Mouse (Mus musculus) small intestine, adult 10 weeks (tissue): Measurements from ENCODE around the gene Hnf1a. TPM values are rescaled to one million over a fixed set of nuclear protein-coding genes. Genes with fewer than 3 reads are reported as not detected.

Experiments
- polyA plus RNA-seq: library from polyadenylated mRNA; stranded (reverse); fragments of 350-450 nt; fragmentation: Illumina TruSeq; extraction: RNeasy Lipid Tissue Mini Kit (QIAGEN cat#74804); gene quantifications from one replicate; pipeline ENCODE4 v1.2.3, GENCODE M21; 2014; ENCODE audit warnings: low replicate concordance

Hnf1a gene
- not detected for polyA plus RNA-seq

DNA sequence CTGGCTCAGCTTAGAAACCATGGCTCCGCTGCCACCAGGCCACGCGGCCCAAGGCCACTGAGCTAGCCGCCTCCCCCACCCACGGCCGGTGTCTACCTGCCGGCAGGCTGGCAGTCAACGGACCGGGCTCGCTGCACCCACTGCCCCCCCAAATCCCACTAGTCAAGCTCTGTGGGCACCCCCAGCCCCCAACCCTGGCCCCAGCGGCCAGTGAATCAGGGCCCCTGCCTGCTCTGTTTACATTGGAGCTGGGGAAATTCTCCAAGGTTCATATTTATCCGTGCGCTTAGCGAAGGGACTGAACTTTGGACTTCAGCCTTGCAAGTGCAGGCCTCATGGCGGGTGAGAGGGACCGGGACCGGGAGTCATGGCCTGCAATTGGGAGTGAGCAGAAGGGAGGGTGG lies at the start of gene Hnf1a:
Gene Hnf1a, minus strand, starts transcription at position 271 of the 404 bp plus-strand sequence.

DNA sequence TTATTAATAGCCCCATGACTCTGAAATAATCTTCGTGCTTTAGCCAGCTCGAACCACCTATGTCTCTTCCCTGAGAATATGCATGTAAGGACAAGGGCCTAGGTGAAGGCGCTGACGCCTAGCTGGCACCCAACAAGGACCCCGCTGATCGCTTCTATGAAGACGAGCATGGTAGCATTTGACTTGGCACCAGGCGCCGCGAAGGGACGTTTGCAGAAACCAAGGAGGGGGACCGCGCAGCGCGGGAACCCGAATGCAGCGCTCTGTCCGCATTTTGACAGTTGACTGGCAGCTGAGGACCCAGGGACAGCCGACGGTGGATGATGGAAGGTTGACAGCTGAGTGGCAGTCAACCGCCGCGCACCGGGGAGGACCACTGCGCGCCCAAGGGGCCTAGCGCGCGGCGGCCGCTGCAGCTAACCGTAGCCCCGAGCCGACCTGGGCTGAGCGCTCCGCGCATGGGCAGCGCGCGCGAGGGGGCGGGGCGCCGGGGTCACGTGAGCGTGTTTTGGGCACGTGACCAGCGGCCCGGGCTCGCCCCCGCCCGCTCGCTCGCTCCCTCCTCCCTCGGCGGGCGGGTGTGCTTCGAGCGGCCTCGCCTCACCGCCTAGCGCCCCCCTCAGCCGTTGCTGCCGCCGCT lies 39.8 kb upstream of the Hnf1a start, which contains the start of gene Sppl3:
Gene Sppl3, plus strand, starts transcription at position 561 of the 640 bp plus-strand sequence.

DNA sequence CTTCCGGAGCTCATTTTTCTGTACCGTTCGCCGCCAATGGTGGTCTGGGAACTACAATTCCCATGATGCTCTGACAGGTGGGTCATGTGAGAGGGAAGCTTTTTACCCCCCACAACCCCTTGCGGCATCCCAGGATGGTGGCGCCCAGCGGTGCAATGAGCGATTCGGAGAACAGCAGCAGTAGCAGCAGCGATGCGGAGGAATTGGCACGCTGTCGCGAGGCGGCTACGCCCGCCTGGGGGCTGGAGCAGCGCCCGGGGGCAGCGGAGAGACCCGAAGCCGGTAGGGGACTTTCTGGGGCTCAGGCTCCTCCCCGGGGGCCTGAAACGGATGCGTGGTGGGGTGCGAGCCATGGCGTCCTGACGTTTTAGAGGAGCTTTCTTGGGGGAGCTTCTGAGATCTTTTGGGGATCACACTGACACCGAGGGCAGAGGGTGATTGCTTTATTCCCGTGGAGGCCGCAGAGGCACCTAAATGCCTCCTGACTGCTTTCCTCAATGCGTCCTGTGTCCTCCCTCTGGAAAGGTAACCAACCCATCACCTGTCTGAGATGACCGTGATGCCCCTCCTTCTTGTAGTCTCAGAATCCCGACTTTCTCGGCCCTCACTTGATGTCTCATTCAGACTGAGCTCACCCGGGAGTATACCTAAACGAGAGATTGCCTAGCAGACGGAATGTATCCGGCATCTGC lies 28.7 kb downstream of the Hnf1a start, which contains the start of gene 2210016L21Rik:
Gene 2210016L21Rik, plus strand, starts transcription at position 85 of the 692 bp plus-strand sequence.

DNA sequence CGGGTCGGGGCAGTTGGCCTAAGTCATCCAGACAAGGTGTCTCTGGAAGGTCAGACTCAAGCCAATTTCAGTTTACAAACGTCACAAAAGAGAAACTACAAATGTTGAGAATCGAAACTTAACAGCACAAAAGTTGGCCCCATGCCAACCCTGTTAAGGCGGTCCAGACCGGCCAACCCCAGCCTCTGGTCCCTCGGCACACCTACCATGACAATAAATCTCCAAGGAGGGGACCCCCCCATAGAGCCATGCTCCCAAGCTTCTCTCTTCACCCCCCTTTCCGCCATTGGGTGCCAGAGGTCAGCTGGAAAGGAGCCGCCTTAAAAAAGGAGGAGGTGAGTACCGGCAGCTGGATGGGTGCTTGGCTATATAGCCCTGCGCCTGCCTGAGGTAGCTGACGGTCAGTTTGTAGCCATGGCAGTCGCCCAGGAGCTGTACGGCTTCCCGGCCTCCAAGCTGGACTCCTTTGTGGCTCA lies 47.9 kb downstream of the Hnf1a start, which contains the start of gene Oasl1:
Gene Oasl1, plus strand, starts transcription at position 243 of the 476 bp plus-strand sequence.

Other genes with a start within 250 kb of the Hnf1a start
- 87.8 TPM for gene Ankrd13a, start 196.4 kb downstream of the Hnf1a start, polyA plus RNA-seq
- gene Git2, start 195.6 kb downstream of the Hnf1a start, polyA plus RNA-seq = 9.3 TPM
- gene 1500011B03Rik, start 147.6 kb downstream of the Hnf1a start, polyA plus RNA-seq = 14.9 TPM
- not detected for gene 4930519G04Rik, start 117.4 kb downstream of the Hnf1a start, polyA plus RNA-seq
- not detected for gene Gm9936, start 112.4 kb downstream of the Hnf1a start, polyA plus RNA-seq
- gene Oasl2, start 74.2 kb downstream of the Hnf1a start, polyA plus RNA-seq = 113 TPM
- gene Oasl1, start 47.9 kb downstream of the Hnf1a start, polyA plus RNA-seq = 8.4 TPM
- 0.41 TPM for gene 2210016L21Rik, start 28.9 kb downstream of the Hnf1a start, polyA plus RNA-seq
- gene Sppl3, start 40.0 kb upstream of the Hnf1a start, polyA plus RNA-seq = 60.7 TPM
- gene Gm10401, start 127.2 kb upstream of the Hnf1a start, polyA plus RNA-seq = not detected
- 0.63 TPM for gene Acads, start 148.3 kb upstream of the Hnf1a start, polyA plus RNA-seq
- 3.3 TPM for gene Unc119b, start 163.9 kb upstream of the Hnf1a start, polyA plus RNA-seq
- 74.6 TPM for gene Mlec, start 187.1 kb upstream of the Hnf1a start, polyA plus RNA-seq
- gene Cabp1, start 223.3 kb upstream of the Hnf1a start, polyA plus RNA-seq = not detected